Mouse (Mus musculus) G1E (cell line): ENCODE measurements around the gene Col5a3. TPM values are rescaled to one million over a fixed set of nuclear protein-coding genes. Genes with fewer than 3 reads are reported as not detected.
A peak's percentile ranks its signal among the peaks of the same experiment; 100 is the strongest.

ENCODE experiments used
- ATAC-seq: 2 replicates; pipeline ENCODE4 v1.8.0; 2016; ENCODE audit warnings: mild to moderate bottlenecking; ENCODE audit not compliant: insufficient number of reproducible peaks, poor library complexity, low FRiP score, severe bottlenecking; ENCODE audit errors: extremely low read depth
- DNase-seq: peaks from one replicate; pipeline ENCODE4 v3.0.0; 2012; ENCODE audit warnings: low spot score
- H3K27me3 ChIP-seq: 2 replicates; pipeline ENCODE4 v1.6.1; 2012; ENCODE audit warnings: mild to moderate bottlenecking, low read length, inconsistent platforms; ENCODE audit not compliant: insufficient read depth
- H3K36me3 ChIP-seq: replicated peaks from 2 replicates; pipeline ENCODE3; 2012; ENCODE audit warnings: mild to moderate bottlenecking, inconsistent platforms
- H3K4me1 ChIP-seq: 2 replicates; pipeline ENCODE4 v1.6.1; 2012; ENCODE audit warnings: low read depth, low read length, inconsistent platforms, mixed read lengths; ENCODE audit not compliant: insufficient read depth
- H3K4me3 ChIP-seq: 2 replicates; pipeline ENCODE4 v1.5.1; 2012; ENCODE audit warnings: low read depth, mild to moderate bottlenecking, inconsistent platforms, low read length, moderate library complexity, mixed read lengths
- H3K9me3 ChIP-seq: replicated peaks from 2 replicates; pipeline ENCODE4 v1.6.1; 2012; ENCODE audit warnings: inconsistent platforms
- CTCF ChIP-seq: IDR thresholded peaks from 2 replicates; pipeline ENCODE4 v1.5.1; 2012; ENCODE audit warnings: low read depth, low read length, inconsistent platforms, mixed read lengths
- GATA1 ChIP-seq: IDR thresholded peaks from 2 replicates; pipeline ENCODE4 v1.6.1; 2012; ENCODE audit warnings: borderline replicate concordance, low read length, inconsistent platforms, mixed read lengths
- GATA2 ChIP-seq: IDR thresholded peaks from 2 replicates; pipeline ENCODE4 v1.6.1; 2012; ENCODE audit warnings: low read depth, low read length, inconsistent platforms, borderline replicate concordance
- POLR2AphosphoS5 ChIP-seq: IDR thresholded peaks from 2 replicates; pipeline ENCODE4 v1.6.1; 2012; ENCODE audit warnings: low read depth, low read length, inconsistent platforms; ENCODE audit not compliant: insufficient replicate concordance
- TAL1 ChIP-seq: conservative IDR thresholded peaks from 2 replicates; pipeline ENCODE4 v1.6.1; 2012; ENCODE audit warnings: low read depth, low read length, inconsistent platforms, mixed read lengths
- polyA plus RNA-seq: library from polyadenylated mRNA; stranded (reverse); fragments of >175 nt; gene quantifications from 2 replicates; pipeline ENCODE4 v1.2.3, GENCODE M21; 2012
- total RNA-seq, 2 experiments: library from RNA; stranded (forward) in 1 of 2; stranded (reverse) in 1 of 2; fragments of 200-1000 nt in 1 of 2; fragments of >200 nt in 1 of 2; fragmentation: Nextera tagmentation in 1 of 2; gene quantifications; 2 replicates each; pipeline ENCODE4 v1.2.3; 2014 to 2017

Col5a3 gene
- total and polyA plus RNA-seq, 3 experiments = 0.11 TPM; not detected in 2

GRCm38 (mm10) chr9:20747682-20748081 is 67.2 kb downstream of the Col5a3 start:
- Histone ChIP-seq H3K4me1 (peaks cover 8% of the 10 kb centered on the region), H3K9me3 (no peaks in the 10 kb centered on the region), H3K36me3 (no peaks in the 10 kb centered on the region), H3K4me3 (no peak overlapping the region), H3K27me3 (peaks cover 36% of the 10 kb centered on the region)
- no peak for TF ChIP-seq TAL1
- TF ChIP-seq GATA1 = no peak
- no peak for TF ChIP-seq CTCF
- no peak for TF ChIP-seq GATA2
- no peak for TF ChIP-seq POLR2AphosphoS5
- DNase-seq (no peak), ATAC-seq (no peak)

DNA sequence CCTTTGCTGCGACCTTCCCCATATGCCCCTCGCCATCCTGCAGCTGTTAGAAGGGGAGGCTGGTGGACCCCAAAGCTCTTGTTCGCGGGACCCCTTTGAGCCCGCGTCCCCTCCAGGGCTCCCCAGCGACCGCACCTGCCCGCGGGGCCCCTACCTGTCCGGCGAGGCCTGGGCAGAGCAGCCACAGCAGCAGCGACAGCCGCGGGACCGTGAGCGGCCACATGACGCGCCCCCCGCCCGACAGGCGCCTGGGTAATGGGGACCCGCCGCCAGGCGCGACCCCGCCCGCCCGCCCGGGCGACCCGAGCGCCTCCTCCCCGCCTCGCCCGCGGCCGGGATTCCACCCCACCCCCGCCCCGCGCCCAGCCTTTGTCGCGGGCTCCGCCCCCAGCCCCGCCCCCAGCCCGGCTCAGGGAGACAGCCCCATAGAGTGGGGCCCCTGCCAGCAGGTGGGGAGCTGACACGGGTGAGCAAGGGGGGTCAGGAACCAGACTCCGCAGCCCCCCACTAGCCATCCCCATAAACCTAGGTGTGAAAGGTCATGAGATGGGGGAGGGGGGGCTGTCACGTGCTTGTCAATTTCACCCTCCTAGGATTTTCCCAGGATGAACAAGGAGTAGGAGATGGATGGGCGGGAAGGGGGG is 68.7 kb downstream of the Col5a3 start, which contains the start of gene Olfm2:
Gene Olfm2 (minus strand): TSS at position 333 of the 644 bp plus-strand sequence.
- Histone ChIP-seq H3K9me3 (no peaks in the 10 kb centered on the region), H3K4me3 (peak within 1 kb of the TSS; percentile 18; the same call in 1 of the 2 replicates), H3K36me3 (no peaks in the 10 kb centered on the region), H3K27me3 (peaks cover 33% of the 10 kb centered on the region), H3K4me1 (peaks cover 8% of the 10 kb centered on the region)
- ATAC-seq (no peak), DNase-seq (no peak)
- TF ChIP-seq GATA2 (no peak), GATA1 (no peak), POLR2AphosphoS5 (no peak), TAL1 (no peak), CTCF (no peak)

DNA sequence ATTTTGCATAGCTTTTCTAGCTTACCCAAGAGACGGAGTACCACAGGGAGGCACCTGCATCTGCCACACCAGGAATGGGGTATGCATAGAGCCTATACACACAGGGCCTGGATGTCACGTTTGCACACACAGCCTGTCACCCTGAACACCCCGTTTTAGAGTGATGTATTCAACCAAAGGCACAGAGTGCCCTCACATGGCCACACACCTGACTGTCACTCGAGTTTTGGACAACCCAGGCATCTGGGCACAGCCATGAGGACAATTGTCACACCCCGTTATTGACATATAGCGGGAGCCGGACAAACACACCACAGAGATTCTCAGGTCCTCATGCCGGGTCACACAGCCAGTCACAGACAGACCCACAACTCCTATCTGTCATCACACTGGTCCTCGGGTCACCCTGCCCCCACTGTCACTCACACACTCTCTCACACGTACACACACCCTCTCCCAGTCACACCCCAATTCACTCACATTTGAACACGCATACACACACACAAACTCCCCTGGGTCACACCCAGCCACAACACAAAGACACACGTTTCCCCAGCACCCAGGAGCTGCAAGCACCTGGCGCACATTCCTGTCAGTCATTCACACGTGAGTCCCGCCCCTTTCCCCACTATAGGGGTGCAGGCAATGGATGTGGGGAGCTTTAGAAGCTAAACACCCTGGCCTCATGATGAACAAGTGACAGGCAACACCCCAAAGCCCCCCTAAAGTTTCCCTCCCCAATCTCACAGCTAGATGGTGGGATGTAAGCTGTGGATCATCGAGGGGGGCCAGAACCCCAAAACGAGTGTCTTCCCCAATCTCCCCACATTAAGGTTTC is 69.5 kb downstream of the Col5a3 start:
- Histone ChIP-seq H3K4me1 (peaks cover 10% of the 10 kb centered on the region), H3K4me3 (no peak overlapping the region), H3K9me3 (no peaks in the 10 kb centered on the region), H3K36me3 (no peaks in the 10 kb centered on the region), H3K27me3 (peaks cover 33% of the 10 kb centered on the region)
- DNase-seq (no peak), ATAC-seq (no peak)
- TF ChIP-seq CTCF (no peak), GATA1 (no peak), GATA2 (no peak), POLR2AphosphoS5 (no peak), TAL1 (no peak)

- ATAC-seq (no peak), DNase-seq (no peak)
- Histone ChIP-seq H3K4me3 (no peak overlapping the region), H3K4me1 (peaks cover 12% of the 10 kb centered on the region), H3K9me3 (no peaks in the 10 kb centered on the region), H3K36me3 (no peaks in the 10 kb centered on the region), H3K27me3 (peaks cover 24% of the 10 kb centered on the region)
- no peak for TF ChIP-seq GATA1
- peak; percentile 46; the same call in 1 of the 2 replicates for TF ChIP-seq CTCF
- TF ChIP-seq TAL1 = no peak
Measured at GRCm38 (mm10) chr9:20743946-20744738, 70.7 kb downstream of the Col5a3 start.

DNA sequence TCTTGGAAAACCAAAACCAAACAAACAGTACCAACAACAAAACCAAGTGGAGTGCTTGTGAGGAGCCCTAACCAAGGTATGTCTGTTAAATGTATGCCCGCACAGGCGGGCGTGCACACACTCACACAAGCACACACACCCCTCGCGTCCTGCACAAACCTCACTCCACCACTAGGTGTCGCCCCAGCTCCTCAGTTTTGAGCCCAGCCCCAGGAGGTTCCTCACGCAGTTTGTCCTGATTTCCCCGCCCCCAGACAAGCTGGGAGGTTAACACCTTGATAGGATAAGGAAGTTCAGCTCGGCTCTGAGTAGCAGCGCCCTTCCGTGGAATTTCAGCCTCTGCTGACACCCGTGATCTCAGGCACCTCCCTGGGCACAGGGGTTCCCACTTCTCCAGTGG is 74.5 kb downstream of the Col5a3 start:
- no peaks in the 10 kb centered on the region for H3K9me3 ChIP-seq
- peaks cover 10% of the 10 kb centered on the region for H3K27me3 ChIP-seq
- peak; percentile 54 for ATAC-seq
- H3K36me3 ChIP-seq = no peaks in the 10 kb centered on the region
- H3K4me3 ChIP-seq = no peak overlapping the region; the same call in 1 of the 2 replicates
- H3K4me1 ChIP-seq = peaks cover 5% of the 10 kb centered on the region
- no peak for TF ChIP-seq POLR2AphosphoS5
- TF ChIP-seq CTCF = peak; percentile 95
- peak; percentile 40 for DNase-seq

DNA sequence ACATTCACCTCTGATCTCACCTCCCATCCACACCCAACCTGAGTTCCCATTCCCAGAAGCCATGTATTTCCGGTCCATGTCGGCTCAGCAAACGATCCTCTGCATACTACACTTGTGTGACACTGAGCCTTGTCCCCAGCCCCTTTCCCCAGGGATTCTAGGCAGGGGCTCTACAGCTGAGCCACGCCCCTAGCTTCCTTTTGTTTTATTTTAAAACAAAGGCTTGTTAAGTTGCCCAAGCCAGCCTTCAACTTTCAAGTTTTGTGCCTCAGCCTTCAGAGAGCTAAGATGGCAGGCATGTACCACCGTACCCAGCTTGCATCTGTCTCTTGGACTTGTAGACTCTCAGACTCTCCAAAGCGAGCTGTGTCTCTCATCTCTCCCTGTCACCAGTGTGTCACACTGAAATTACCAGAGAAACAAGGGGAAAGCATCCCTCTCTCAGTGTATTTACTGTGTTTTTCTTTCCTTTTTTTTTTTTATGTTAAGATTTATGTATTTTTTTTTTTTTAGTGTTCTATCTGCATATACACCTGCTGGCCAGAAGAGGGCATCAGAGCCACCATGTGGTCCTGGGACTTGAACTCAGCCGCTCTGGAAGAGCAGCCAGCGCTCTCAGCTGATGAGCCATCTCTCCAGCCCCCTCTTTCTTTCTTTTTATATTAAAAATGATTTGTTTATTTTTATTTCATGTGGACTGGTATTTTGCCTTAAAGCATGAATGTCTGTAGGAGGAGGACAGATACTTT is 76.4 kb downstream of the Col5a3 start:
- no peak for TF ChIP-seq GATA1
- no peak for TF ChIP-seq GATA2
- no peak for TF ChIP-seq TAL1
- 0 out of 2 replicates have a peak, but pooled peaks have one; percentile 4 for TF ChIP-seq CTCF
- Histone ChIP-seq H3K4me3 (no peak overlapping the region), H3K36me3 (no peaks in the 10 kb centered on the region), H3K4me1 (peaks cover 5% of the 10 kb centered on the region), H3K9me3 (no peaks in the 10 kb centered on the region), H3K27me3 (peaks cover 6% of the 10 kb centered on the region)
- ATAC-seq (no peak), DNase-seq (no peak)
